Mouse (Mus musculus) heart, postnatal 0 days (tissue): ENCODE data around the gene Cycs. TPM values are rescaled to one million over a fixed set of nuclear protein-coding genes. Genes with fewer than 3 reads are reported as not detected.
A peak's percentile ranks its signal among the peaks of the same experiment; 100 is the strongest.

ENCODE experiments used
- ATAC-seq: fragments of 200-750 bp; cut with Nextera tagmentation; 2 replicates; pipeline ENCODE4 v1.8.0; 2017; ENCODE audit warnings: low read depth, moderate number of reproducible peaks, moderate library complexity; ENCODE audit not compliant: insufficient read depth
- DNase-seq: peaks from one replicate; pipeline ENCODE4 v3.0.0-alpha.2; 2016; ENCODE audit warnings: low spot score
- H3K27ac ChIP-seq: fragments of 300-500 bp; sonication (generic); 2 replicates; pipeline ENCODE4 v1.5.1; 2014; ENCODE audit warnings: low read depth, mild to moderate bottlenecking
- H3K27me3 ChIP-seq: fragments of 300-500 bp; sonication (generic); 2 replicates; pipeline ENCODE4 v1.6.1; 2014; ENCODE audit warnings: low read length, mixed read lengths; ENCODE audit not compliant: control insufficient read depth, insufficient read depth
- H3K36me3 ChIP-seq: fragments of 300-500 bp; sonication (generic); replicated peaks from 2 replicates; pipeline ENCODE4 v1.6.1; 2014; ENCODE audit warnings: low read length, mixed read lengths; ENCODE audit not compliant: control insufficient read depth, insufficient read depth
- H3K4me1 ChIP-seq: fragments of 300-500 bp; sonication (generic); 2 replicates; pipeline ENCODE4 v1.6.1; 2014; ENCODE audit warnings: antibody characterized with exemption; ENCODE audit not compliant: control insufficient read depth, insufficient read depth
- H3K4me2 ChIP-seq: fragments of 300-500 bp; sonication (generic); 2 replicates; pipeline ENCODE4 v1.6.1; 2014; ENCODE audit warnings: low read depth, mild to moderate bottlenecking, low read length, moderate library complexity
- H3K4me3 ChIP-seq: fragments of 300-500 bp; sonication (generic); 2 replicates; pipeline ENCODE4 v1.5.1; 2014; ENCODE audit warnings: low read depth, low read length
- H3K9ac ChIP-seq: fragments of 300-500 bp; sonication (generic); replicated peaks from 2 replicates; pipeline ENCODE4 v1.6.1; 2014; ENCODE audit warnings: low read depth, low read length, mixed read lengths
- H3K9me3 ChIP-seq: fragments of 300-500 bp; sonication (generic); replicated peaks from 2 replicates; pipeline ENCODE4 v1.6.1; 2016; ENCODE audit warnings: low read length; ENCODE audit not compliant: control insufficient read depth
- CTCF ChIP-seq: IDR thresholded peaks from 2 replicates; pipeline ENCODE4 v1.5.1; 2016; ENCODE audit warnings: antibody characterized with exemption, control low read depth, low read depth
- EP300 ChIP-seq: IDR thresholded peaks from 2 replicates; pipeline ENCODE4 v1.6.1; 2016; ENCODE audit warnings: antibody characterized with exemption, low read depth
- WGBS: fragments of 180-500 bp; shearing (Covaris S2); extraction: QIAGEN DNeasy Blood & Tissue Kit; methylation state at CpG from one replicate; pipeline ENCODE4 v1.1.7; 2014; 5-methylcytosine and 5-hydroxymethylcytosine counted together
- polyA plus RNA-seq: library from polyadenylated mRNA; unstranded; fragments of >200 nt; fragmentation: Nextera tagmentation; extraction: Ambion mirVana; gene quantifications from 2 replicates; pipeline ENCODE4 v1.2.1, GENCODE M21; 2015
- total RNA-seq: library from RNA; depleted of rRNA; stranded (reverse); fragments of >200 nt; gene quantifications from 2 replicates; pipeline ENCODE4 v1.2.3, GENCODE M21; 2014; ENCODE audit warnings: low replicate concordance

The Cycs gene
- total and polyA plus RNA-seq, 2 experiments from 2014 or later, result 87.9 to 391 TPM

DNA sequence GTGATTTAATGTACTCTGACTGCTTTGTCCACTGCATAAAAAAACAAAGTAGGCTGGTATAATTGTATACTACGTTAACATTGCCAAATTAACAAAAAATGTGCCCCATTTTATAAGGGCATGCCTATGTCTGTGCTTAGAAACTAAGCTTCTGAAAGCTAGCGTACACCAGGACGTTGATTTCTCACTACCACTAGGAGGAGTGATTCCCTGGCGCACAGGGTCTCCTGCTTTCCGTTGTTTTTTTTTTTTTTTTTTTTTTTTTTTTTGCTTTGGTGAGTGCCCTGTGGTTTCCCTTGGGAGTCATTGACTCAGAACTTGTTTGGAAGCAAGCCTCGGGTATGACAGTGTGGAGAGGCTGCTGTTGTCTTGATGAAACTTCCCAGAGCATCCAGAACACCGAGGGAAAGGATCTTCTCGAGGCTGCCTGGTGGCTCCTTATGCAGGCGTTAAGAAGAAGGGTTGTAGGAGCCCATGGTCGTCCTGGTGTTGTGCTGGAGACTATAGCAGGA, 27.1 kb upstream of the Cycs start:
- H3K4me1 ChIP-seq, result peaks cover 6% of the 10 kb centered on the region; the same call in 1 of the 2 replicates
- H3K27me3 ChIP-seq, result no peaks in the 10 kb centered on the region
- H3K36me3 ChIP-seq, result no peaks in the 10 kb centered on the region
- no peak overlapping the region for H3K9ac ChIP-seq
- H3K4me2 ChIP-seq, result no peak overlapping the region
- ATAC-seq (no peak), DNase-seq (no peak)
- no peak overlapping the region for H3K27ac ChIP-seq
- 57% methylated on average over 10 of the region's 10 CpGs for WGBS
- H3K4me3 ChIP-seq, result no peak overlapping the region
- peak; percentile 27 for TF ChIP-seq CTCF
- TF ChIP-seq EP300, result no peak
- no peaks in the 10 kb centered on the region for H3K9me3 ChIP-seq

DNA sequence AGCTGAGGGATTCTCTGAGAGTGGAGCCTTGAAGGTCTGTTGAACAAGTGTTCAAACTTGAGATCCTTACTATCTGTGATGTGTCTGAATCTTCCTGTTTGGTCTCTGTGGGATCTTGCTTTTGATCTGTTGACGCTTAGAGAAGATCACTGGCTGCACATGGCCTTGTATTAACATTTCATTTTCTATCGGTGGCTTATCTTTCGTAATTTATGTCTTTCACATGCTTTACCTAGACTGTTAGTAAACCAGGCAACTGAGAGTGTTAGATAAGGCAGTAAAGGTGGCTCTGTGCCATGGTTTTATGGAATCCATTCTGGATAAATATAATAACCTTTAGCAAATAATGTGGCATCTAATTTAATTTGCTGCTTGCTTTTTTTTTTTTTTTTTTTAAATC, 23.9 kb upstream of the Cycs start:
- WGBS, result 72% methylated on average over 3 of the region's 3 CpGs

DNA sequence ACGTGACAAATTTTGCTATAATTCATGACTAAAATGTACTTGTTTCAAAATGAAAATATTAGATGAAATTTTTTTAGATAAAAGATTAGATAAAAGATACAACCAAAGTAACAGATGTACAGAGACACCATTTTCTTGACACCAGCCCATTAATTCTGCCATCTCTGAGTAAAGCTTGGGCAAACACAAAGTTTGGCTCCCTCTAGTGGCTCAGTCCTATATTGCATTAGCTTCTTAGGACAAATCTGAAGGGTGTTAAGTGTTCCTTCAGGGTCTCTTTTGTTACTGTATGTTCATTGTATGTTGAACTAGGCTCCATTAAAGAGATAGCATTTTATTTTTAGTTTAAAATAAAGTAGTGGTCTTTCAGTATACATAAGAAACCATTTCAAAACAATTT, 21.9 kb upstream of the Cycs start:
- H3K9me3 ChIP-seq, result no peaks in the 10 kb centered on the region
- no peak for ATAC-seq
- no peaks in the 10 kb centered on the region for H3K36me3 ChIP-seq
- no peaks in the 10 kb centered on the region for H3K27me3 ChIP-seq
- no peak overlapping the region for H3K9ac ChIP-seq
- DNase-seq, result peak; percentile 72
- TF ChIP-seq CTCF, result peak; percentile 83
- TF ChIP-seq EP300, result no peak
- 98% methylated on average over 1 of the region's 1 CpGs for WGBS
- no peaks in the 10 kb centered on the region for H3K4me1 ChIP-seq
- no peak overlapping the region for H3K27ac ChIP-seq
- no peak overlapping the region for H3K4me2 ChIP-seq
- no peak overlapping the region for H3K4me3 ChIP-seq

More for the DNA sequence above, 23.9 kb upstream of the Cycs start:
- Histone ChIP-seq H3K27ac (no peak overlapping the region), H3K4me1 (no peaks in the 10 kb centered on the region), H3K9ac (no peak overlapping the region), H3K4me2 (no peak overlapping the region), H3K4me3 (no peak overlapping the region), H3K27me3 (no peaks in the 10 kb centered on the region), H3K9me3 (no peaks in the 10 kb centered on the region), H3K36me3 (no peaks in the 10 kb centered on the region)
- no peak for TF ChIP-seq CTCF
- TF ChIP-seq EP300, result no peak
- DNase-seq (no peak), ATAC-seq (no peak)

DNA sequence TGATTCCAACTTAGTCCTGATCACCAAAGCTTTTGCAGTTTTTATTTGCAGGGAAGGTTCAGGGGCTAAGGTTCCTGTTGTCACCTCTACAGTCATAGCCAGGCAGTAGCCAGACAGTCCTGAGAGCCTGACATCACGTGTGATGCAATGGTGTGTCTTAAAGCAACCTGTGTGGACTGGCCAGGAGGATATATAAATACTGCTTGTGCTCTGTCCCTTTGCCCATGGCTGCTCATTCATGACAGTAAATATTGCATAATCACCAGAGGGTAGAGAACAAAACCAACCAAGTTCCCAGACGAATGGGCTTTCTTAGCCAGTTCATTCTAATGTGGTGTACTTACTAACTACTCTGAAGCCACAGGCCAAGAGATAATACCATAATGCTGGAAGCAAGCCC, 21.1 kb upstream of the Cycs start:
- TF ChIP-seq EP300 (no peak), CTCF (no peak)
- WGBS, result 81% methylated on average over 2 of the region's 2 CpGs
- no peak overlapping the region for H3K27ac ChIP-seq
- H3K9ac ChIP-seq, result no peak overlapping the region
- H3K9me3 ChIP-seq, result no peaks in the 10 kb centered on the region
- H3K4me2 ChIP-seq, result no peak overlapping the region
- no peaks in the 10 kb centered on the region for H3K36me3 ChIP-seq
- no peak overlapping the region for H3K4me3 ChIP-seq
- DNase-seq (no peak), ATAC-seq (no peak)
- no peaks in the 10 kb centered on the region for H3K4me1 ChIP-seq
- no peaks in the 10 kb centered on the region for H3K27me3 ChIP-seq

DNA sequence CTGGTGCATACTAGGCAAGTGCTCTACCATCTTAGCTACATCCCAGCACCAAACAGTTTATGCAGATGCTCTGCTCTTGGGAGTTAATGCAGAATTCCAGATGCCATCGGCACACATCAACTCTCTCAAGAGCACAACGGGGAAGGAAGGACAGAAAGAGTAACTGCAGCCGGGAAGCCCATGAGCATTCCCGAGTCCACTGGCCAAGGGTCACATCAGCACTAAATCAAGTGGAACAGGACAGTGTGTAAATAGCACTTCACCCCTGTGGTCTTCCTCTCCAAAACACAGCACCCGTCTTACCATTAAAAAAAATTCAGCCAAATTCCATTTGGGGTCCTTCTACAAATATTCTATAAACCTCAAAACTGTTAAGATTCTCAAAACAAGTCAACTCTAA, 20.0 kb upstream of the Cycs start:
- no peak overlapping the region for H3K4me2 ChIP-seq
- TF ChIP-seq EP300, result no peak
- no peak for TF ChIP-seq CTCF
- no peak overlapping the region for H3K27ac ChIP-seq
- no peaks in the 10 kb centered on the region for H3K36me3 ChIP-seq
- ATAC-seq, result no peak
- H3K4me1 ChIP-seq, result no peaks in the 10 kb centered on the region
- H3K27me3 ChIP-seq, result no peaks in the 10 kb centered on the region
- H3K9me3 ChIP-seq, result no peaks in the 10 kb centered on the region
- no peak overlapping the region for H3K9ac ChIP-seq
- no peak for DNase-seq
- no peak overlapping the region for H3K4me3 ChIP-seq
- 68% methylated on average over 5 of the region's 5 CpGs for whole genome bisulfite sequencing

DNA sequence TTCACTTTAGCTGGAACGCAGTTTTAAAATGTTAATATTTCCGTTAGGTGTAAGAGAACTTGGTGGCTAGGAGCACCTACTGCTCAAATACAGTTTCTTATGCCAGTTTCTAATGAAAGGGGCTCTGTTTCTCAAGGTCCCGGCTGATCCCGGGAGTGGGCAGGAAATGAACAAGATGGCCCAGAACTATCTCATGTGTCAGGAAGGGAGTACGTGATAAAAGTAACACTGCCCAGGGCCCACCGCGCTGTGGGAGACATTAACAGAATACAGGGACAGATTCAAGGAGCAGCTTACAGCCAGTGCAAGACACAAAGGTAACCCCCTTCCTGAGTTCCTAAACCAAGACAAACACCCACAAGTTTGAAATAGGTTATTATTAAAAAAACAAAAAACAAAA, 19.4 kb upstream of the Cycs start:
- no peaks in the 10 kb centered on the region for H3K4me1 ChIP-seq
- H3K27me3 ChIP-seq, result no peaks in the 10 kb centered on the region
- H3K9ac ChIP-seq, result no peak overlapping the region
- no peak for DNase-seq
- H3K9me3 ChIP-seq, result no peaks in the 10 kb centered on the region
- TF ChIP-seq EP300, result no peak
- no peak for TF ChIP-seq CTCF
- no peak overlapping the region for H3K4me2 ChIP-seq
- no peaks in the 10 kb centered on the region for H3K36me3 ChIP-seq
- ATAC-seq, result no peak
- no peak overlapping the region for H3K4me3 ChIP-seq
- WGBS, result 42% methylated on average over 7 of the region's 7 CpGs
- H3K27ac ChIP-seq, result no peak overlapping the region
